Mouse (Mus musculus): ENCODE measurements at regions not wholly inside any gene's neighbourhood (a gene's known extent, or its start where the extent isn't known, plus 50 kb on each side); places are given as distances from the start of the nearest gene placed in this dataset.

GRCm38 (mm10) chr3:31487596-31487995 lies 177.4 kb upstream of the Slc7a14 start:
- no peak for TF ChIP-seq CTCF (conservative IDR thresholded peaks at IDR 0.05; ENCODE audit: insufficient read depth, insufficient read length, low read depth, low read length)
- no peak for TF ChIP-seq POLR2A (IDR thresholded peaks at IDR 0.05; ENCODE audit: low read depth, low read length)
